Mouse (Mus musculus): ENCODE data around the gene Olfr522. TPM values are rescaled to one million over a fixed set of nuclear protein-coding genes. Genes with fewer than 3 reads are reported as not detected.

Gene Olfr522
- polyA plus RNA-seq, 2 experiments, result not detected

- no peaks in the 10 kb centered on the region for H3K27me3 ChIP-seq (ENCODE audit: control insufficient read depth, insufficient read depth, low read length)
- TF ChIP-seq POLR2A (IDR thresholded peaks at IDR 0.05; ENCODE audit: borderline replicate concordance, extremely low read depth, insufficient read depth, insufficient read length), result no peak
- no peaks in the 10 kb centered on the region for H3K9me3 ChIP-seq (ENCODE audit: control insufficient read depth, low read length)
- 97% methylated on average over 2 of the region's 2 CpGs for WGBS
- no peak overlapping the region for H3K9ac ChIP-seq (ENCODE audit: low read depth, low read length, severe bottlenecking)
- DNase-seq (ENCODE audit: low spot score) (no peak), ATAC-seq (ENCODE audit: low FRiP score, low read depth) (no peak)
- no peak overlapping the region for H3K4me2 ChIP-seq (replicated peaks; ENCODE audit: low read depth, low read length, severe bottlenecking)
- no peaks in the 10 kb centered on the region for H3K4me1 ChIP-seq (ENCODE audit: control insufficient read depth, insufficient read depth, low read length)
- no peaks in the 10 kb centered on the region for H3K36me3 ChIP-seq (ENCODE audit: control insufficient read depth, insufficient read depth, low read length)
- no peak overlapping the region for H3K4me3 ChIP-seq (replicated peaks; ENCODE audit: low read length)
- no peak overlapping the region for H3K27ac ChIP-seq (replicated peaks; ENCODE audit: low read depth, low read length)
Measured at GRCm38 (mm10) chr7:140179176-140179575, 14.6 kb upstream of the Olfr522 start.

DNA sequence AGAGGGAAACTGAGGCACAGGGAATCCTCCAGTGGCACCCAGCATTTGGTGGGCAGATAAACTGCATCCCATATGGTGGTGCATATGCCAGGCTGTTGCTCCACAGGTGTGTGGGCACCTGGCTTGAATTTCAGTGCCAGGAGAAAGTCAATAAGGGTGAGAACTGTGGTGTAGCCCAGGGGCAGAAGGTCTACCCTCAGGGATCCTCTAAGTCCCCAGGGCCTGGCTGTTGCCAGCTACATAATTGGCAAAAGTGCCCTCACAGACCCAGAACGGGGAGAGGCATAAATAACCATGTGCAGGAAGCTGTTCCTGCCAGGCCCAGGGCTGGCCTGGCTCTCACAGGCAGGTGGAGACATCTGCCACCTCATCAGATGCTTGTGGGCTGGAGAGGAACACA, 8.4 kb upstream of the Olfr522 start, which contains the start of gene Olfr523:
Gene Olfr523, plus strand, starts transcription at position 282 of the 400 bp plus-strand sequence.
- H3K36me3 ChIP-seq (ENCODE audit: control insufficient read depth, insufficient read depth, low read length), result no peaks in the 10 kb centered on the region
- 21% methylated on average over 1 of the region's 1 CpGs for WGBS
- no peak within 1 kb of the TSS for H3K4me3 ChIP-seq (replicated peaks; ENCODE audit: low read length)
- no peak within 1 kb of the TSS for H3K4me2 ChIP-seq (replicated peaks; ENCODE audit: low read depth, low read length, severe bottlenecking)
- ATAC-seq (ENCODE audit: low FRiP score, low read depth) (no peak), DNase-seq (ENCODE audit: low spot score) (no peak)
- no peak within 1 kb of the TSS for H3K27ac ChIP-seq (replicated peaks; ENCODE audit: low read depth, low read length)
- no peaks in the 10 kb centered on the region for H3K9me3 ChIP-seq (ENCODE audit: control insufficient read depth, low read length)
- H3K9ac ChIP-seq (ENCODE audit: low read depth, low read length, severe bottlenecking), result no peak within 1 kb of the TSS
- no peaks in the 10 kb centered on the region for H3K4me1 ChIP-seq (ENCODE audit: control insufficient read depth, insufficient read depth, low read length)
- TF ChIP-seq POLR2A (IDR thresholded peaks at IDR 0.05; ENCODE audit: borderline replicate concordance, extremely low read depth, insufficient read depth, insufficient read length), result no peak
- no peaks in the 10 kb centered on the region for H3K27me3 ChIP-seq (ENCODE audit: control insufficient read depth, insufficient read depth, low read length)

GRCm38 (mm10) chr7:140170863-140171262, 6.3 kb upstream of the Olfr522 start:
- H3K27me3 ChIP-seq (ENCODE audit: control insufficient read depth, insufficient read depth, low read length), result no peaks in the 10 kb centered on the region
- WGBS, result 93% methylated on average over 3 of the region's 3 CpGs
- no peak overlapping the region for H3K27ac ChIP-seq (replicated peaks; ENCODE audit: low read depth, low read length)
- no peaks in the 10 kb centered on the region for H3K36me3 ChIP-seq (ENCODE audit: control insufficient read depth, insufficient read depth, low read length)
- DNase-seq (ENCODE audit: low spot score), result no peak
- no peak overlapping the region for H3K4me3 ChIP-seq (replicated peaks; ENCODE audit: low read length)
- H3K9ac ChIP-seq (ENCODE audit: low read depth, low read length, severe bottlenecking), result no peak overlapping the region
- H3K9me3 ChIP-seq (ENCODE audit: control insufficient read depth, low read length), result no peaks in the 10 kb centered on the region; the same call in 1 of the 2 replicates
- ATAC-seq (ENCODE audit: low FRiP score, low read depth), result no peak
- H3K4me1 ChIP-seq (ENCODE audit: control insufficient read depth, insufficient read depth, low read length), result no peaks in the 10 kb centered on the region
- H3K4me2 ChIP-seq (replicated peaks; ENCODE audit: low read depth, low read length, severe bottlenecking), result no peak overlapping the region
- TF ChIP-seq POLR2A (IDR thresholded peaks at IDR 0.05; ENCODE audit: borderline replicate concordance, extremely low read depth, insufficient read depth, insufficient read length), result no peak

DNA sequence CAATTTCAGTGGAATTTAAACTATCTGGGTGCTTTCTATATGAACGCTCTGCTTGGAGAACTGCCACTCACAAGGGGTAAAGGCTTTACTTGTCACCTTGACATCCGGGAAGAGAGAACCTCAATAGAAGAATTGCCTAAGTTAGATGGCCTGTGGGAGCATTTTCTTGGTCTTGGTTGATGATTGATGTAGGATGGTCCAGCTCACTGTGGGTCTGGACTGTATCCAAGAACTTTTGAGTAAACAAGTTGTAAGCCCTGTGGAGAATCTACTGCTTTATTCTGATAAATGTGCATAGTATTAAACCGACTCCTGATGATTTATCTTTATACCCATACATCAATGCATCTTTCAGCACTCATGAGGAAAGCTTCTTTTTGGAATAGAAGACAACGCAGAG, 4.8 kb upstream of the Olfr522 start:
- WGBS, result 79% methylated on average over 4 of the region's 4 CpGs
- no peak for ATAC-seq (ENCODE audit: low FRiP score, low read depth)

GRCm38 (mm10) chr7:140167950-140168349, 3.4 kb upstream of the Olfr522 start:
- DNase-seq (ENCODE audit: low spot score) (no peak), ATAC-seq (ENCODE audit: low FRiP score, low read depth) (no peak)
- TF ChIP-seq POLR2A (IDR thresholded peaks at IDR 0.05; ENCODE audit: borderline replicate concordance, extremely low read depth, insufficient read depth, insufficient read length), result no peak
- H3K4me1 ChIP-seq (ENCODE audit: control insufficient read depth, insufficient read depth, low read length), result no peaks in the 10 kb centered on the region
- H3K9ac ChIP-seq (ENCODE audit: low read depth, low read length, severe bottlenecking), result no peak overlapping the region
- no peak overlapping the region for H3K4me3 ChIP-seq (replicated peaks; ENCODE audit: low read length)
- 71% methylated on average over 1 of the region's 1 CpGs for WGBS
- H3K27ac ChIP-seq (replicated peaks; ENCODE audit: low read depth, low read length), result no peak overlapping the region
- no peaks in the 10 kb centered on the region; the same call in 1 of the 2 replicates for H3K9me3 ChIP-seq (ENCODE audit: control insufficient read depth, low read length)
- H3K27me3 ChIP-seq (ENCODE audit: control insufficient read depth, insufficient read depth, low read length), result no peaks in the 10 kb centered on the region
- H3K36me3 ChIP-seq (ENCODE audit: control insufficient read depth, insufficient read depth, low read length), result no peaks in the 10 kb centered on the region
- H3K4me2 ChIP-seq (replicated peaks; ENCODE audit: low read depth, low read length, severe bottlenecking), result no peak overlapping the region

More for the DNA sequence above, 4.8 kb upstream of the Olfr522 start:
- no peak overlapping the region for H3K9ac ChIP-seq (ENCODE audit: low read depth, low read length, severe bottlenecking)
- H3K27me3 ChIP-seq (ENCODE audit: control insufficient read depth, insufficient read depth, low read length), result no peaks in the 10 kb centered on the region
- TF ChIP-seq POLR2A (IDR thresholded peaks at IDR 0.05; ENCODE audit: borderline replicate concordance, extremely low read depth, insufficient read depth, insufficient read length), result no peak
- H3K9me3 ChIP-seq (ENCODE audit: control insufficient read depth, low read length), result no peaks in the 10 kb centered on the region; the same call in 1 of the 2 replicates
- no peak overlapping the region for H3K4me3 ChIP-seq (replicated peaks; ENCODE audit: low read length)
- no peak overlapping the region for H3K4me2 ChIP-seq (replicated peaks; ENCODE audit: low read depth, low read length, severe bottlenecking)
- no peaks in the 10 kb centered on the region for H3K4me1 ChIP-seq (ENCODE audit: control insufficient read depth, insufficient read depth, low read length)
- no peak overlapping the region for H3K27ac ChIP-seq (replicated peaks; ENCODE audit: low read depth, low read length)
- H3K36me3 ChIP-seq (ENCODE audit: control insufficient read depth, insufficient read depth, low read length), result no peaks in the 10 kb centered on the region
- no peak for DNase-seq (ENCODE audit: low spot score)

DNA sequence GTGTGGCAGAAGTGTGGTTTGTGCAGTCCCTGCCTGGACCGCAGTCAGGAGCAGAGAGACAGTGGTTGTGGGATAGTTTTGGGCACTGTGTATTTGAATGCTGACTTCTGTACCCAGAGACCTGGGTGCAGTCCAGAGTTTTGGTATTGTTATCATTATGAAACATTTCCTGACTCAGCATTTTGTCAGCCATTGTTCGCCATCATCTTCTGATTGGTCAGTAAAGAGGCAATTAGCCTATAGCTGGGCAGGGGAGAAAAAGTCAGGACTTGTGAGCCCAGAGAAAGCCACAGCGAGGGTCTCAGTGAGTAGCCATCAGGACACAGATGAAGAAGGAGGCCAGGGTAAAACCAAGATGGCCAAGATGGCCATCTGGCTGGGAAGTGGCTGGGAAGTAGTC, 4.2 kb downstream of the Olfr522 start:
- no peak overlapping the region for H3K9ac ChIP-seq (ENCODE audit: low read depth, low read length, severe bottlenecking)
- WGBS, result 70% methylated on average over 3 of the region's 3 CpGs
- no peak for ATAC-seq (ENCODE audit: low FRiP score, low read depth)

More for the DNA sequence above, 4.2 kb downstream of the Olfr522 start:
- Histone ChIP-seq H3K4me3 (replicated peaks; ENCODE audit: low read length) (no peak overlapping the region), H3K9me3 (ENCODE audit: control insufficient read depth, low read length) (no peaks in the 10 kb centered on the region), H3K36me3 (ENCODE audit: control insufficient read depth, insufficient read depth, low read length) (no peaks in the 10 kb centered on the region), H3K4me1 (ENCODE audit: control insufficient read depth, insufficient read depth, low read length) (no peaks in the 10 kb centered on the region), H3K4me2 (replicated peaks; ENCODE audit: low read depth, low read length, severe bottlenecking) (no peak overlapping the region), H3K27me3 (ENCODE audit: control insufficient read depth, insufficient read depth, low read length) (no peaks in the 10 kb centered on the region), H3K27ac (replicated peaks; ENCODE audit: low read depth, low read length) (no peak overlapping the region)
- no peak for DNase-seq (ENCODE audit: low spot score)
- TF ChIP-seq POLR2A (IDR thresholded peaks at IDR 0.05; ENCODE audit: borderline replicate concordance, extremely low read depth, insufficient read depth, insufficient read length), result no peak
